Mouse (Mus musculus) MEL (cell line): ENCODE measurements at regions not wholly inside any gene's neighbourhood (a gene's known extent, or its start where the extent isn't known, plus 50 kb on each side); places are given as distances from the start of the nearest gene placed in this dataset.

Experiments
- DNase-seq: peaks from one replicate; pipeline ENCODE4 v3.0.0; 2011; ENCODE audit warnings: low read depth, low spot score
- H3K27ac ChIP-seq: 2 replicates; pipeline ENCODE4 v1.5.1; 2012; ENCODE audit warnings: low read depth, mild to moderate bottlenecking, control low read depth, low read length, moderate library complexity; ENCODE audit not compliant: control insufficient read depth
- H3K27me3 ChIP-seq, 2 experiments: fragments of 150-350 bp in 1 of 2; sonication (generic) in 1 of 2; 2 replicates each; pipeline ENCODE4 v1.6.1; 2012; ENCODE audit warnings: low read length in 2 of 2, mild to moderate bottlenecking in 2 of 2, improper control_type of control experiment in 1 of 2, moderate library complexity in 1 of 2; ENCODE audit not compliant: insufficient read depth in 2 of 2, control insufficient read depth in 1 of 2
- H3K36me3 ChIP-seq, 2 experiments: 2 replicates each; pipeline ENCODE4 v1.6.1; 2012 to 2014; ENCODE audit warnings: low read length in 2 of 2, improper control_type of control experiment in 1 of 2, inconsistent platforms in 1 of 2, mild to moderate bottlenecking in 1 of 2; ENCODE audit not compliant: insufficient read depth in 2 of 2, control insufficient read depth in 1 of 2
- H3K4me1 ChIP-seq, 2 experiments: fragments of 150-350 bp in 1 of 2; sonication (generic) in 1 of 2; 2 replicates each; pipeline ENCODE4 v1.6.1; 2012; ENCODE audit warnings: low read length in 2 of 2, improper control_type of control experiment in 1 of 2, mild to moderate bottlenecking in 1 of 2; ENCODE audit not compliant: insufficient read depth in 2 of 2, control insufficient read depth in 1 of 2
- H3K4me3 ChIP-seq, 2 experiments: fragments of 150-350 bp in 1 of 2; sonication (generic) in 1 of 2; 2 replicates each; pipeline ENCODE4 v1.5.1; 2012; ENCODE audit warnings: low read depth in 2 of 2, low read length in 2 of 2, mild to moderate bottlenecking in 2 of 2, moderate library complexity in 2 of 2, control low read depth in 1 of 2, improper control_type of control experiment in 1 of 2; ENCODE audit not compliant: control insufficient read depth in 1 of 2, insufficient read depth in 1 of 2
- H3K79me2 ChIP-seq: 2 replicates; pipeline ENCODE4 v1.6.1; 2012; ENCODE audit warnings: mild to moderate bottlenecking, low read length, moderate library complexity; ENCODE audit not compliant: control insufficient read depth, poor library complexity, insufficient read depth
- H3K9ac ChIP-seq: 2 replicates; pipeline ENCODE4 v1.6.1; 2012; ENCODE audit warnings: low read depth, mild to moderate bottlenecking, control low read depth, low read length, moderate library complexity; ENCODE audit not compliant: control insufficient read depth, poor library complexity, severe bottlenecking
- H3K9me3 ChIP-seq: fragments of 150-350 bp; sonication (generic); replicated peaks from 2 replicates; pipeline ENCODE4 v1.6.1; 2012; ENCODE audit warnings: mild to moderate bottlenecking, low read length, improper control_type of control experiment, moderate library complexity; ENCODE audit not compliant: insufficient read depth
- BHLHE40 ChIP-seq: IDR thresholded peaks from 2 replicates; pipeline ENCODE4 v1.6.1; 2012; ENCODE audit warnings: low read depth, mild to moderate bottlenecking, inconsistent platforms, low read length, improper control_type of control experiment, borderline replicate concordance
- CHD2 ChIP-seq: IDR thresholded peaks from 2 replicates; pipeline ENCODE4 v1.6.1; 2011; ENCODE audit warnings: low read length, improper control_type of control experiment
- ELF1 ChIP-seq: IDR thresholded peaks from 2 replicates; pipeline ENCODE4 v1.6.1; 2014; ENCODE audit warnings: low read depth, mild to moderate bottlenecking, inconsistent platforms, low read length, improper control_type of control experiment, moderate library complexity
- EP300 ChIP-seq, 2 experiments: IDR thresholded peaks; 2 replicates each; pipeline ENCODE4 v1.6.1; 2011; ENCODE audit warnings: improper control_type of control experiment in 2 of 2, low read length in 2 of 2, low read depth in 1 of 2, mild to moderate bottlenecking in 1 of 2
- ETS1 ChIP-seq: IDR thresholded peaks from 2 replicates; pipeline ENCODE4 v1.6.1; 2012; ENCODE audit warnings: low read depth, mild to moderate bottlenecking, inconsistent platforms, low read length, improper control_type of control experiment, moderate library complexity
- HCFC1 ChIP-seq: IDR thresholded peaks from 2 replicates; pipeline ENCODE4 v1.6.1; 2012; ENCODE audit warnings: low read depth, mild to moderate bottlenecking, inconsistent platforms, low read length, improper control_type of control experiment, moderate library complexity
- JUND ChIP-seq: IDR thresholded peaks from 2 replicates; pipeline ENCODE4 v1.6.1; 2011; ENCODE audit warnings: low read depth, mild to moderate bottlenecking, improper control_type of control experiment, low read length
- MAFK ChIP-seq: IDR thresholded peaks from 2 replicates; pipeline ENCODE4 v1.6.1; 2011; ENCODE audit warnings: low read depth, mild to moderate bottlenecking, low read length, improper control_type of control experiment, borderline replicate concordance
- MAX ChIP-seq: IDR thresholded peaks from 2 replicates; pipeline ENCODE4 v1.6.1; 2011; ENCODE audit warnings: low read length, improper control_type of control experiment
- MEF2A ChIP-seq: IDR thresholded peaks from 2 replicates; pipeline ENCODE4 v1.6.1; 2014; ENCODE audit warnings: low read depth, mild to moderate bottlenecking, inconsistent platforms, low read length, improper control_type of control experiment; ENCODE audit not compliant: poor library complexity, insufficient replicate concordance, severe bottlenecking; ENCODE audit errors: extremely low read depth
- MXI1 ChIP-seq: IDR thresholded peaks from 2 replicates; pipeline ENCODE4 v1.6.1; 2011; ENCODE audit warnings: mild to moderate bottlenecking, low read depth, low read length, improper control_type of control experiment
- NRF1 ChIP-seq: IDR thresholded peaks from 2 replicates; pipeline ENCODE4 v1.6.1; 2014; ENCODE audit warnings: low read depth, mild to moderate bottlenecking, inconsistent platforms, low read length, improper control_type of control experiment, moderate library complexity; ENCODE audit not compliant: poor library complexity, insufficient read depth, severe bottlenecking
- POLR2A ChIP-seq, 2 experiments: IDR thresholded peaks; 2 replicates each; pipeline ENCODE4 v1.6.1; 2011 to 2012; ENCODE audit warnings: low read length in 2 of 2, mild to moderate bottlenecking in 2 of 2, control low read depth in 1 of 2, improper control_type of control experiment in 1 of 2, low read depth in 1 of 2, moderate library complexity in 1 of 2; ENCODE audit not compliant: control insufficient read depth in 1 of 2, insufficient read depth in 1 of 2, poor library complexity in 1 of 2
- POLR2AphosphoS5 ChIP-seq: IDR thresholded peaks from 2 replicates; pipeline ENCODE4 v1.6.1; 2012; ENCODE audit warnings: low read depth, borderline replicate concordance, mild to moderate bottlenecking, inconsistent platforms, low read length, moderate library complexity, mixed read lengths
- RAD21 ChIP-seq: IDR thresholded peaks from 2 replicates; pipeline ENCODE4 v1.6.1; 2011; ENCODE audit warnings: mild to moderate bottlenecking, low read depth, low read length, improper control_type of control experiment
- RCOR1 ChIP-seq: IDR thresholded peaks from 2 replicates; pipeline ENCODE4 v1.6.1; 2012; ENCODE audit warnings: low read depth, mild to moderate bottlenecking, inconsistent platforms, low read length, improper control_type of control experiment
- SIN3A ChIP-seq: IDR thresholded peaks from 2 replicates; pipeline ENCODE4 v1.6.1; 2012; ENCODE audit warnings: low read length, improper control_type of control experiment, inconsistent platforms
- TAL1 ChIP-seq: IDR thresholded peaks from 2 replicates; pipeline ENCODE4 v1.6.1; 2012; ENCODE audit warnings: mild to moderate bottlenecking, inconsistent platforms, low read length, moderate library complexity, mixed read lengths
- TCF12 ChIP-seq: IDR thresholded peaks from 2 replicates; pipeline ENCODE4 v1.6.1; 2014; ENCODE audit warnings: low read depth, mild to moderate bottlenecking, inconsistent platforms, low read length, improper control_type of control experiment, moderate library complexity
- UBTF ChIP-seq: IDR thresholded peaks from 2 replicates; pipeline ENCODE4 v1.6.1; 2012; ENCODE audit warnings: low read depth, mild to moderate bottlenecking, inconsistent platforms, low read length, improper control_type of control experiment, moderate library complexity, borderline replicate concordance; ENCODE audit not compliant: insufficient read depth
- USF1 ChIP-seq: IDR thresholded peaks from 2 replicates; pipeline ENCODE4 v1.6.1; 2014; ENCODE audit warnings: low read depth, mild to moderate bottlenecking, inconsistent platforms, low read length, improper control_type of control experiment, moderate library complexity
- ZC3H11A ChIP-seq: IDR thresholded peaks from 2 replicates; pipeline ENCODE4 v1.6.1; 2012; ENCODE audit warnings: low read depth, mild to moderate bottlenecking, inconsistent platforms, low read length, improper control_type of control experiment
- ZKSCAN1 ChIP-seq: IDR thresholded peaks from 2 replicates; pipeline ENCODE4 v1.6.1; 2012; ENCODE audit warnings: low read depth, mild to moderate bottlenecking, inconsistent platforms, low read length, improper control_type of control experiment, moderate library complexity
- ZNF384 ChIP-seq: IDR thresholded peaks from 2 replicates; pipeline ENCODE4 v1.6.1; 2012; ENCODE audit warnings: low read depth, mild to moderate bottlenecking, inconsistent platforms, low read length, improper control_type of control experiment

GRCm38 (mm10) chr11:16637679-16638078, 114.3 kb upstream of the Egfr start:
- Histone ChIP-seq H3K9ac (no peak overlapping the region), H3K4me3 (no peak overlapping the region), H3K27ac (no peak overlapping the region), H3K27me3 (no peaks in the 10 kb centered on the region; a peak in 1 of 4 replicates)
- no peak for TF ChIP-seq ZKSCAN1
- TF ChIP-seq POLR2A (IDR thresholded peaks at IDR 0.05; ENCODE audit: control insufficient read depth in 1 of 2, insufficient read depth in 1 of 2, low read depth in 1 of 2, low read length in 2 of 2, poor library complexity in 1 of 2) = no peak
- TF ChIP-seq MXI1 = no peak
- TF ChIP-seq JUND = no peak
- no peak for TF ChIP-seq SIN3A
- TF ChIP-seq MAX = no peak
- no peak for TF ChIP-seq USF1
- TF ChIP-seq RCOR1 = no peak
- no peak for TF ChIP-seq POLR2AphosphoS5
- TF ChIP-seq, all 39 proteins: peak for 0
- H3K4me1 ChIP-seq = no peaks in the 10 kb centered on the region
- H3K36me3 ChIP-seq = no peaks in the 10 kb centered on the region; a peak in 1 of 4 replicates
- no peak for DNase-seq
- H3K79me2 ChIP-seq = no peaks in the 10 kb centered on the region
- no peaks in the 10 kb centered on the region for H3K9me3 ChIP-seq

GRCm38 (mm10) chr11:16638349-16638748, 113.7 kb upstream of the Egfr start:
- Histone ChIP-seq H3K4me1 (no peaks in the 10 kb centered on the region), H3K36me3 (no peaks in the 10 kb centered on the region; a peak in 1 of 4 replicates), H3K9me3 (no peaks in the 10 kb centered on the region)
- TF ChIP-seq TAL1 (no peak), RCOR1 (no peak), ZNF384 (no peak), UBTF (no peak), HCFC1 (no peak), ELF1 (no peak), TCF12 (no peak), NRF1 (no peak), POLR2AphosphoS5 (no peak), ETS1 (no peak), CHD2 (no peak), RAD21 (no peak), POLR2A (IDR thresholded peaks at IDR 0.05; ENCODE audit: control insufficient read depth in 1 of 2, insufficient read depth in 1 of 2, low read depth in 1 of 2, low read length in 2 of 2, poor library complexity in 1 of 2) (no peak), BHLHE40 (no peak), ZC3H11A (no peak), MEF2A (no peak), MAFK (no peak), EP300 (IDR thresholded peaks at IDR 0.05; ENCODE audit: low read depth in 1 of 2, low read length in 2 of 2) (no peak)
- TF ChIP-seq, all 39 proteins: peak for 0
- H3K4me3 ChIP-seq = no peak overlapping the region
- H3K27ac ChIP-seq = no peak overlapping the region
- H3K9ac ChIP-seq = no peak overlapping the region
- DNase-seq = no peak
- H3K27me3 ChIP-seq = no peaks in the 10 kb centered on the region; a peak in 1 of 4 replicates
- no peaks in the 10 kb centered on the region for H3K79me2 ChIP-seq
